Mouse (Mus musculus) yolk sac, embryonic 10.5 days (tissue): ENCODE results near the gene Tspoap1.

Experiments used
- DNase-seq: peaks from one replicate; pipeline ENCODE4 v3.0.0-alpha.2; 2017; ENCODE audit warnings: low spot score

Tspoap1 gene

DNA sequence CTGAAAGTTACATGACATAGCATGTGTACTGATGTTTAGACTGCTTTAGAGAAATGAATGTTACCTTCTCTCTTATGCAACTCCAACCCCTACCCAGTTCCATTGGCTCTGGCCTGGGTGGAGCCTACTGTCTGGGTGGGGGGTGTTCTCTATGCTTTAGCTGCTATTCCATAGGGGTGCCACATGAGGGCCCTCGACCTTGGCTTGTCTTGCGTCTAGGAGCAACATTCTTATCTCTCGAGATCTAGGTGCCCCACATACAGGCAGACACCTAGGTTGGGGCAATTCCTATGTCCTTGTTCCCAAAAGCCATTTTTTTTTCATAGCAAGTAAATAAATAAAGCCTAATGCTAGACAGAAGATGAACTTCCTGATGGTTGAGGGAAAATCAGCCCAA lies 734 bp upstream of the Tspoap1 start:
- DNase-seq: no peak

DNA sequence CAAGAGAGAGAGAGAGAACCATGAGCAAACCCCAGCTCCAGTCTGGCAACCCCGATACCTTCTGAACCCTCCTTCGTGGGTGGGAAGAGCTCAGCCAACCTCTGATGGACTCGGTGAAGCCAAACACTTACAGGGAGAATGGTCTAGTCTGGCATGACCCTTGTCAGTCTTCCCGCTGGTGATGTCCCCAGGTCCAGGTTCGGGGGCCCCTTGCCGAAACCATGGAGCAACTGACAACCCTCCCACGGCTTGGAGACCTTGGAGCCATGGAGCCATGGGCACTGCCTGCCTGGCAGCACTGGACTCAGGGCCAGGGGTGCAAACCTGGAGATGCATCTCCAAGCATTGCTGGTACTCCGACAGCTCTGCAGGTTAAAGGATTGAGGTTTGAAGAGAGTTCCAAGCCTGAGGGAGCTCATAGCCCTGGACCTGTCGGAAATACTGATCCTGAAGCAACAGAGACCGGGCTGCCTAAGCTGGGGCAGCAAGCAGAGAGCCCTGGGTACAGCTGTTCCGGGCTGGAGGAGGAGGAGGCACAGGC lies 910 bp downstream of the Tspoap1 start:
- DNase-seq: no peak

DNA sequence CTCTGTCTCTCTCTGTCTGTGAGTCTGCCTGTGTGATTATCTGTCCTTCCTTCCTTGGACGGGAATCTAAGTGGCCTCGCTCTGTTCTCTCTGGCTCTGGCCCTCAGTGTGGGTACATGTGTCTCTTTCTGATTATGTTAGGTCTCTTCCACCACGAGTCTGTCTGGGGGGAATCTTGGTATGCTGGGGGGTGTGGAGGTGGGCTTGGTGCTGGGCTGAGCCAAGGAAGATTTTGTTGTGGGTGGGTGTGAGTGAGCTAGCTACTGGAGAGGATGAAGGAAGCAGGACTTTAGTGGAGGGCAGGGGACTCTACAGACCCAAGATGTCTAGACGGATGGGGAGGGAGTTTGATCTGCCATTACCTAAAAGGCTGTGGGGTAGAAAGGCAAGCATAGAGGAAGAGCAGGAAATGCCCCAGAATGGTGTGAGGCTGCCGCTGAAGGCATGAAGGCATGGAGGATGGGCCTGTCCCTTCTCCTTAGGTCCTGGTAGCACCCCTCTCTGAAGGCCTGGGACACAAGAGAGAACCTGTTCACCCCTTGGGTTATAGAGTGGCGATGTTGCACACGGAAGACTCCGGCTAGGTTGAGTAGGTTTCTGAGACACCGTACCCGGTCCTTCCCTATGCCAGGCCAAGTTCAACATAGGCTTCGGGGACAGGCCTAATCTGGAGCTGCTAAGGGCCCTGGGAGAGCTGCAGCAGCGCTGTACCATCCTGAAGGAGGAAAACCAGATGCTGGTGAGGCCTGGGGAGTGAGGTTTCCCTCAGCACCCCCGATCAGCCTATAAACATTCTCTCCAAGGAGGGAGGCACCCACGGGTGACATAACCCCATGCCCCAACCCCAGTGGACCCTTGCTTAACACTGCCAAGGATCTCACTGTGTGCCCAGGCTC lies 1.7 kb downstream of the Tspoap1 start:
- no peak for DNase-seq

DNA sequence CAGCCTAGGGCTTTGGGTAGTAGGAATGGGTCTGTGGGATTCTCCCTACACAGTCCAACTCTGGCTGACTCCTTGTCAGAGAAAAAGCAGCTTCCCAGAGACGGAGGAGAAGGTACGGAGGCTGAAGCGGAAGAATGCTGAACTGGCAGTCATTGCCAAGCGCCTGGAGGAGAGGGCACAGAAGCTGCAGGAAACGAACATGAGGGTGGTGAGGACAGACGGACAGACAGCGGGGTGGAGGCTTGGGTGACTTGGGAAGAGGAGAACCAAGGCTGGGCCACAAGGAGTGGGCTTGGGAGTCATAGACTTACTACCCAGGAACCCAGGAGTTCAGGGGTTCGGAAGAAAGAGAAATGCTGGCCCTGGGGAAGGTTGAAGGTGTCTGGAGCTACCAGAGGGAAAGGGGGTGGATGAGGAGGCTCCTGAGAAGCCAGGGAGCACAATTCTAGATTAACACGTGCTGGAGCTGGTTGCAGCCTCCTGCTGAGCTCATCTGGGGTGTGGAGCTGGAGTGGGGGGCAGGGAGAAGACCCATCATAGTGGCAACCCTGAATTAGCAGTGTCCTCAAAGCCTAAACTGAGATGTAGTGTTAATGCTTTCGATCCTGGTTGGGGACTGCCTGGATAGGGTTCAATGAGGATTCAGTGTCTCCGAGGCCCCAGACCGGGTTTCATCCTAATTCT lies 2.5 kb downstream of the Tspoap1 start:
- no peak for DNase-seq

DNA sequence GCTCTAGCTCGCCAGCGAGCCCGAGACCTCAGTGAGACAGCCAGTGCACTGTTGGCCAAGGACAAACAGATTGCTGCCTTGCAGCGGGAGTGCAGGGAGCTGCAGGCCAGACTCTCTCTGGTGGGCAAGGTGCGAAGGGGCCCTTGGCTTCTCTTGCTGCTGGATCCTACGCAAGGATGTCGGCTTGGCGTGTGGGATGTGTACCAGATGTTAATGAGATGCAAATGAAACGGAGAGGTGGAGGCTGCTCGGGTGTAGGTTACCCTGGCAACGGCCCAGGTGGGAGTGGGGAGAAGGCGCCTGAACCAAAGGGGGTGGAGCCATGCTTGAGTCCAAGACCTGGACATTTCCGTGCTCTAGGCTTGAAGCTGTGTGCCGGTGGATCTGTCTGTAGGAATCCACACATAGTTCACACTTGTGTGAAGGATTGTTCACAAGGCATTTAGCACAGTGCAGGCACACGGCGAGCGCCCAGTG lies 3.2 kb downstream of the Tspoap1 start:
- no peak for DNase-seq

DNA sequence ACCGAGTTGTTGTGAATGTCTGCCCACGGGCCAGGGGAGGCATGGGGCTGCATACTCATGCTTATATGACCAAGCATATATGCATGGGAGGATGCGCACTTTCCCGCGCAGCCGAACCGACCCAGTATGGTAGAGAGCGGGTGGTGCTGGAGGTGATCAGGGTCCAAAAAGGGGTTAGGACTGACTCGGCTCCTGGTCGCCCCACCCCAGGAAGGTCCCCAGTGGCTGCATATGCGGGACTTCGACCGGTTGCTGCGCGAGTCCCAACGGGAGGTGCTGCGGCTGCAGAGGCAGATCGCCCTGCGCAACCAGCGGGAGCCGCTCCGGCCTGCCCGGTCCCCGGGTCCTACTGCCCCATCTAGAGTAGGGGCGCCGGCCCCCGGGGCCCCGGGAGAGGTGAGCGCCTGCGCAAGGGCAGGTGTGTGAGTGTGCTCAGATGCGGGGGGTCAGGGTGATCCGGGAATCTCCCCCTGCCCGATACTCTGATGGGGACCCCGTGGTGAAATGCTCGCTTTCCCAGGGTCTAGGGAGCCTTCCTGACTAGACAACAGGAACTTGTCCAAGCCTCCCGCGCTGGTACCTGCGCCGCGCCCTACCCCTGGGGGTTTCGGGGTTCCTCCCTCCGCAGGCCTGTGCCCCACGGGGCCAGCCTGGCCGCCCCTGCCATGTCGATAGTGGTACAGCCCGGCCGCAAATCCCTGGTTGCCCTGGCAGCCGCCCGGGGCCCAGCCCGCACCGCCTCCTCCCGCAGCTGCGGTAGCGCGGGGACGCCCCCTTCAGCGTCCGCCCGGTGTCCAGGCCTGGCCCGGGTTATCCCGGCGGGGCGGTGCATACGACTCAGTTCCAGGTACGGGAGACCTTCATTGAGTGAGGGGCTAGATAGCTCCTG lies 3.9 kb downstream of the Tspoap1 start:
- DNase-seq: no peak

DNA sequence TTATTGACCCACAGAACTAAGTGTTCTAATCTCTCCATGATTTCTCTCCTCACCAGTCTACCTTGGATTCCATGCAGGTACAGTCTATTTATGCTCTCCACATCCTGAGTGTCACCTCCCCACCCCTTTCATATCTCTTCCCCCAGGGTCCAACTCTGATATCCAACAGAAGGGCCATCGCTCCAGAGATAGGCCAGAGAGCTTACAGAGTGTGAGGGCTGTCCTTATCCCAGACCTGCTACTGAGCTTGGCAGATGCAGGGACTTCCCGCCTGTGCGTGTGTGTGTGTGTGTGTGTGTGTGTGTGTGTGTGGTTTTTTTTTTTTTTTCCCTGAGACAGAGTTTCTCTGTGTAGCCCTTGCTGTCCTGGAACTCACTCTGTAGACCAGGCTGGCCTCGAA lies 8.4 kb downstream of the Tspoap1 start:
- DNase-seq: no peak

DNA sequence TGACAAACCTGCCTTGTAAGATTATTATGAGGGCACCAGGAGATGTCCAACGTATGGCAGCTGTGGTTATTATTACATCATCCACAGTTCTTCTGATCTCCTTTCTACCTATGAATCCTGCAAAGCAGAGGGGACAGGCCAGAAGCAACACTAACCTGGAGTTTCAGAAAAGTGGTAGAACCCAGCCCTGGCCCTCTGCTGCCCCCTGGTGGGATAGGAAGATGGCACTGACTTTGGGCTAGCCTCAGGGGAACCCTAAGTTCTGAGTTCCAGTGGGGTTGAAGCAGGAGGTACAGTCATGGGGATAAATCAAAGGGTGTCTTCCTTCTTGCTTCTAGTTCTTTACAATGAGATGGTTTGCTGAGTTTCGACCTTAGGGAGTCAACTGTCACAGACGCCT lies 10.6 kb downstream of the Tspoap1 start:
- no peak for DNase-seq

DNA sequence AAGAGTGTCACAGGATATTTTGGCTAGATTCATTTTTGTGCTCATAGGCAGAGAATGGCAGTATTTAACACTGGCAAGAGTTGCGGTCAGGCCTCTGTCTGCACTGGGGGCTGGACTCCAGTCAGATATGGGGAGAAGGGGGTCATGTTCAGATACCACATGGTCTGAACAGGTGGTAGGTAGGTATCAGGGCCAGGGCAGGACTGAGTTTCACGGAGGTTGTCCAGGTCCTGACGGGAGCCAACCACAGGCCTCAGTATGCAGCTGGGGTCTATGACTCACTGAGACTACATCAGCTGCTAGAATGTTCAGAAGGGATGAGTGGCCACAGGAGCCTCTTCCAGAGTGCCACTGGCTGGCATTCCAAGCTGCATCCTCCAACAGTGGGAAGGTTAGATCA lies 12.0 kb downstream of the Tspoap1 start:
- no peak for DNase-seq

DNA sequence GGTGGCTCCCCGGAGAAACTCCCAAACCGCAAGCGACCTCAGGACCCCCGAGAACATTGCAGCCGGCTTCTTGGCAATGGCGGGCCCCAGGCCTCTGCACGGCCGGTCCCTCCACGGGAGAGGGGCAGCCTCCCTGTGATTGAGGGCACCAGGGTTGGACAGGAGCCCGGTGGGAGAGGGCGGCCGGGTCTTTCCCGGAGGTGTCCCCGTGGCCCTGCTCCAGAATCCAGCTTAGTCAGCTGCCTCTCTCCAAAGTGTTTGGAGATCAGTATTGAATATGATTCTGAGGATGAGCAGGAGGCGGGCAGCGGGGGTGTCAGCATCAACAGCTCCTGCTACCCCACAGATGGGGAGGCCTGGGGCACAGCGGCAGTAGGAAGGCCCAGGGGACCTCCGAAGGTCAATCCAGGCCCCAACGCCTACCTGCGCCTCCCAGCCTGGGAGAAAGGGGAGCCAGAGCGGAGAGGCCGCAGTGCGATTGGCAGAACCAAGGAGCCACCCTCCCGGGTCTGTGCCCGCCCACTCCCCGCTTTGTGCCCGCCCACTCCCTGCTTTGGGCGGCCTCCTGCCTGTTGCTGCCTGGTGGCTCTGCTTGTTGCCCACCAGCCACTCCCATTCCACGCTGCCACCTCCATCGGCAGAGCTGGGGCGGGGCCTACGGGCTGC lies 17.9 kb downstream of the Tspoap1 start:
- peak; percentile 76 for DNase-seq

DNA sequence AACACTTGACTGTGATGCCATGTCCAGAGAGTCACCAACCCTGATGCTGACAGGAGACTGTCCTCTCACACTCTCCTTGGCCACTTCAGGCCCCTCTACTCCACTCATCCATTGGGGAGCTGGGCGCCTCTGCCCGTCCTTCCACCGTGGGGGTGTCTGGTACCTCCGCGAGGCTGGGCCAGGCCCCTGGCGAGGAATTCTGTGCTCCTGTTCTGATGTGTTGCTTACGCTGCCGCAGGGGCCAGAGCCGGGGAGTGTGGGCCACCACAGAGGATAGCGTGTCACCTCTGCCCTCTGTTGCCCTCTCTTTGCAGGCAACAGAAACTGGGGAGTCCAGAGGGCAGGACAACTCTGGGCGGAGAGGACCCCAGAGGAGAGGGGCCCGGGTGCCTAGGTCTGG lies 18.6 kb downstream of the Tspoap1 start:
- no peak for DNase-seq

DNA sequence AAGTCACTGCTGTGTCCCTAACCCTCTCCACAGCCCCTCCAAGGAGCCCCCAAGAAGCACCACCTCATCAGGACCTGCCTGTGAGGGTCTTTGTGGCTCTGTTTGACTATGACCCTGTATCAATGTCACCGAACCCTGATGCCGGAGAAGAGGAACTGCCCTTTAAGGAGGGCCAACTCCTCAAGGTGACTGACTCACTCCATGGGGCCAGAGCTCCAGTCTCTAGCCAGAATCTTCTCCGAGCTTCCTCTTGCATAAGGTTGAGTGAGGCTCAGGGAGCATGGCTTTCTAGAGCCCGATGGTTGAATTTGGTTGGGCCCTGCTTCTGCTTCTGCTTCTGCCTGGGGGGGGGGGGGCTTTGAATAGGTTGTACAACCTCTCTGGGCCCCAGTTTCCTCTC lies 19.1 kb downstream of the Tspoap1 start:
- DNase-seq: no peak

DNA sequence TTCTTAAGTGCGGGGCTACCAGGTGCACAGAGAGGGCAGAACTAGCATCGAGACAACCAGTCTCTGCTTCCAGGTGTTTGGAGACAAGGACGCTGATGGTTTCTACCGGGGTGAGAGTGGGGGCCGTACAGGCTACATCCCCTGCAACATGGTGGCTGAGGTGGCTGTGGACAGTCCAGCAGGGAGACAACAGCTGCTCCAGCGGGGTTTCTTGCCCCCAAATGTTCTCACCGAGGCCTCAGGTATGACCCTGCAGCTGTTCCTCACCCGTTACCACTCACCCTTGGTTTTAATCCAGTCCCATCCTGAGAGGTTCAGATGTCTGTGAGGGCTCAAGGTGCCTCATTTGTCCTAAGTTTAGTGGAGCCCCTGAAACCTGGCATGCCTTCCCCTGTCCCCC lies 19.8 kb downstream of the Tspoap1 start:
- DNase-seq: no peak

DNA sequence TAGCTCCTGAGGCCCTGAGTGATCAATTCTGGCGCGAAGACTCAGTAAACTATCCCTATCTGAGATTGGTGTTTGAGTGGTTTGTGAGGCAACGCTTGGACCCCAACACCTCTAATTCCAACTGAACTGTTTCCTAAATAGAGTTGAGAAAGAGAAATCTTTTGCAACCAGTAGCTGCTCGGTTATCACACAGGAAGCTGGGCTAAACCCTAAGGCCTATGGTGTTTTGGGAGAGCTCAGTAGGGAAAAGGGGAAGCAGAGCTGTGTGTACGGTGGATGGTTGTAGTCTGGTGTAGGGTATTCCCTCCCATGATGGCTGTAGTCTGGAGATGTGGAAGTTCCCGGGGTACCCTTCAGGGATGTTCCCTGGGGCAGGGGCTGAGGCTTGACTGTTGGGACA lies 29.7 kb downstream of the Tspoap1 start:
- DNase-seq: no peak

DNA sequence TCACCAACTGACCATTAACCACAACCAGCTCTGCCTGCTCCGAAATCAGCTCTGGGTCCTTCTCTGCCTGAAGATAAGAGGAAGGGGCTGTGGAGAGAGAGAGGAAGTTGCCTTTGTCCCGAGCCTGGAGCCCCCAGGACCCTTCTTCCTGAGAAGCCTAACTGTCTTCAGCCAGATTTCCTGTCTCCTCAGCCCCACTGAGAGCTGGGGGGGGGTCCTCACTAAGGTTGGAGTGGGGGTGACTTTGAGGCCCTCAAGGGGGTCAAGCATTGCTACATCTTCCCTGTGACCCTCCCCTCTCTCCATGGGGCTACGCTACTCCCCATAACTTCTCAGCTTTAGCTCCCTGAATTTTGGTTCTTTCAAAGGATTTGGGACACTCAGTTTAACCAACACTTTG lies 33.1 kb downstream of the Tspoap1 start, which contains the start of gene Mpo:
Mpo (plus strand) TSS at position 122 of the 400 bp plus-strand sequence.
- no peak for DNase-seq

DNA sequence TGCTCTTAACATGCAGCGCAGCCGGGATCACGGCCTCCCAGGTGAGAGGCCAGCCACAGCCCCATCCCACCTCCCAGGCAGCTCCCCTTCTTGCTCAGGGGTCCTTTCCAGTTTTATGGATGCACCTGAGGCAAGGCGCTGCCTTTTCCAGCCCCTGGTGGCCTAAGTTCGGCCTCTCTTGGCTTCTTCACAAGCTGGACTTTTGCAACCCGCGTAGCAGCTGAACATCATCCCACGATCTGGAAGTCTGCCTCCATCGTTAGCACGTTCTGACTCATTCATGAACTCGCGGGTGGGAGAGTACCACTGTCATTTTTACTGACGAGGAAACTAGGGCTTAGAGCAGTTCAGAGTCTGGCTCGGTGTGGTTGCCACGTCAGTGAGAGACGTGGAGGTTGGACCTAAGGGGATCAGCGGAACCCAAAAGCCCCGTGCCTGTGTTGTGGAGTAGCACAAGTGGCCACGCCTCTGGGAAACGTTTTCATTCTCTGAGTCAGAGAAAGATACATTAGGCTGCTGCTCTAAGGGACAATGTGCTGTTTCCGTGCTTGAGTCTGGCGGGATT lies 41.5 kb downstream of the Tspoap1 start:
- DNase-seq: no peak

DNA sequence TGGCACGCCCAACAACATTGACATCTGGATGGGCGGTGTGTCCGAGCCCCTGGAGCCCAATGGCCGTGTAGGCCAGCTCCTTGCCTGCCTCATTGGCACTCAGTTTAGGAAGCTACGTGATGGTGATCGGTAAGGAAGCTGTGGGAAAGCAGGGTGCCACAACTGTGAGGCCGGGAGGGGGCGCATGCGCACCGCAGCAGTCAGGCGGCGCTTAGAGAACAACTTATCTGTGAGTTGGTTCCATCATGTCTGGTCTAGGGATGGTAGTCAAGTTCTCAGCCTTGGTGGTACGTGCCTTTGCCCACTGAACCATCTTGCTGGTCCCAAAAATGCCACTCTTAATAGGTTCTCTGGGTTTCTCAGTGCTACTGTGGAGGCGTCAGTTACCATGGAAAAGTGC lies 42.3 kb downstream of the Tspoap1 start:
- DNase-seq: no peak

DNA sequence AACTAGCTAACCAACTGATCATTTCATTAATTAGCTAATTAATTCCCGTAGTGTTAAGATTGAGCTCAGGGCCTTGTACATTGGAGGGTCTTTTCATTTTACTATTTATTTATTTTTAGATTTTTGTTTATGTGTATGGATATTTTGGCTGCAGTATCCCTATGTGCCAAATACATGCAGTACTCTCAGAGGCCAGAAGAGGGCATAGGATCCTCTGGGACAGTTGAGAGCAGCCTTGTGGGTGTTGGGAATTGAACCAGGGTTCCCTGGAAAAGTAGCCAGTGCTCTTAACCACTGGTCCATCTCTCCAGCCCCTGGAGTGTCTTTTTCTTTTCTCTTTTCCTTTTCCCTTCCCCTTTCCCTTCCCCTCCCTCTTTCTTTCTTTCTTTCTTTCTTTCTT lies 45.1 kb downstream of the Tspoap1 start:
- no peak for DNase-seq

DNA sequence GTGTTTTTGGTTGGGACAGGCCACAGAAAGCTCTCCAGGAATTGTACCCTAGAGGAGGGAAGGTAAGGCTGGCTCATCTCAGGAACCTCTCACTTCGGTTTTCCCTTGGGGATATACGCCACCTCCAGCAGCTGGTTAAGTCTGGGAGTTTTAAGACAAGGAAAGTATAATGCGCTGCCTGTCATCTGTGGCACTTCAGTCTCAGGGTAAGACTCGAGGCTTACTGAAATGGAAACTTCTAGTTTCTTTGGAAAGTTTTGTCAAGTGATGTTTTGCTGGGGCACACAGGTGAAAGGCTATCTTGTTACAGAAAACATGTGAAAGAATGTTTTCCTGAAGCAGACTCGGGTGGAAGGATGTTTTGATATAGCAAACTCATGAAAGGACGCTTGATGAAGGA lies 47.1 kb downstream of the Tspoap1 start:
- DNase-seq: no peak

DNA sequence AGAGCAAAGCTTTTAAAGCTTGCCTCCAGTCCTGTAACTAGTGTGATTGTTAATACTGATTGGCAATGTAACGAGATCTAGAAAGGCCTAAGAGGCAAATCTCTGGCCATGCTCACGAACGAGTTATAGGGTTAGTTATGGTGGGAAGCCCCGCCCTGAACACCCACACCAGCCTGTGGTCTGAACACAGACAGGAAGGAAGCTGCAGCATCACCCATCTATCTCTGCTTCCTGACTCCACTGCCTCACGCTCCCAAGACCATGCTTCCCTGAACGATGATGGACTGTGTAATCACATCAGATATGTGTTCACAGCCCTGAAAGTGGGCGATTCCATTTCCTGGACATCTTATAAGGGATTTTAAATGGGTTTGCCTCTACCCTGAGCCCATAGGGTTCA lies 47.9 kb downstream of the Tspoap1 start:
- no peak for DNase-seq

DNA sequence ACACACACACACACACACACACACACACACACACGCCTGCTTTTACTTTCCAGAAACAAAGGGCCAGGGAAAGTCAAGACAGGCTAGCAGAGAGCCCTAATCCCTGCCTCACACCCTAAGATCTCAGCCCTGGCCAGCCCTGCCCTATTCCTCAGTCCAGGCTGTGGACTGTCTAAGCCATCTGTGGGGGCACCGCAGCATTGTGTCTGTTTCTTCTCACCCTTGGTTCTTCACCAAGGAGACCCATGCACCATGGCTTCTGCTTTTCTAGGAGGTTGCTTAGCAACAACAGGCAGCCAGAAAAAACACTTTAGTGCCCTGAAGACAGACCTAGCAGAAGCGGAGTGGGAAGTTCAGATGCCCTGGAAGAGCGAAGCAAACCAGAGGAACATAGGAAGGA lies 51.1 kb downstream of the Tspoap1 start:
- DNase-seq: no peak
